Mouse (Mus musculus): Measurements from ENCODE around the gene Tmem199. TPM values are rescaled to one million over a fixed set of nuclear protein-coding genes. Genes with fewer than 3 reads are reported as not detected.

Gene Tmem199
- polyA plus RNA-seq, 1 experiment = 8.7 TPM

GRCm38 (mm10) chr11:78528714-78529113 lies 16.7 kb upstream of the Tmem199 start:
- no peaks in the 10 kb centered on the region for H3K27me3 ChIP-seq (ENCODE audit: control insufficient read depth, insufficient read depth, low read length)
- DNase-seq (ENCODE audit: low read depth in 1 of 2, low spot score in 2 of 2) = no peak
- no peak for TF ChIP-seq CTCF (IDR thresholded peaks at IDR 0.05; ENCODE audit: extremely low read depth, insufficient read depth, insufficient read length, insufficient replicate concordance)
- TF ChIP-seq POLR2A (IDR thresholded peaks at IDR 0.05; ENCODE audit: low read depth, low read length) = no peak
- H3K4me1 ChIP-seq (ENCODE audit: control insufficient read depth, insufficient read depth, insufficient read length) = no peaks in the 10 kb centered on the region
- H3K36me3 ChIP-seq (ENCODE audit: control insufficient read depth, insufficient read depth, low read length) = peaks cover 28% of the 10 kb centered on the region
- H3K27ac ChIP-seq (ENCODE audit: insufficient read depth, low read length) = no peak overlapping the region
- no peak overlapping the region for H3K4me3 ChIP-seq (ENCODE audit: extremely low read depth, insufficient read depth, insufficient read length)
- 92% methylated on average over 9 of the region's 9 CpGs for WGBS

- no peak for DNase-seq (ENCODE audit: low read depth in 1 of 2, low spot score in 2 of 2)
- no peak overlapping the region for H3K4me3 ChIP-seq (ENCODE audit: extremely low read depth, insufficient read depth, insufficient read length)
- H3K4me1 ChIP-seq (ENCODE audit: control insufficient read depth, insufficient read depth, insufficient read length) = no peaks in the 10 kb centered on the region
- no peaks in the 10 kb centered on the region for H3K27me3 ChIP-seq (ENCODE audit: control insufficient read depth, insufficient read depth, low read length)
- H3K36me3 ChIP-seq (ENCODE audit: control insufficient read depth, insufficient read depth, low read length) = peaks cover 46% of the 10 kb centered on the region
- no peak overlapping the region for H3K27ac ChIP-seq (ENCODE audit: insufficient read depth, low read length)
- TF ChIP-seq POLR2A (IDR thresholded peaks at IDR 0.05; ENCODE audit: low read depth, low read length) (no peak), CTCF (IDR thresholded peaks at IDR 0.05; ENCODE audit: extremely low read depth, insufficient read depth, insufficient read length, insufficient replicate concordance) (no peak)
- 68% methylated on average over 2 of the region's 2 CpGs for WGBS
These were observed 12.9 kb upstream of the Tmem199 start for GRCm38 (mm10) chr11:78524838-78525237.

- Histone ChIP-seq H3K4me3 (ENCODE audit: extremely low read depth, insufficient read depth, insufficient read length) (no peak overlapping the region), H3K27me3 (ENCODE audit: control insufficient read depth, insufficient read depth, low read length) (no peaks in the 10 kb centered on the region), H3K27ac (ENCODE audit: insufficient read depth, low read length) (no peak overlapping the region), H3K4me1 (ENCODE audit: control insufficient read depth, insufficient read depth, insufficient read length) (no peaks in the 10 kb centered on the region), H3K36me3 (ENCODE audit: control insufficient read depth, insufficient read depth, low read length) (peaks cover 45% of the 10 kb centered on the region)
- no peak for DNase-seq (ENCODE audit: low read depth in 1 of 2, low spot score in 2 of 2)
- TF ChIP-seq CTCF (IDR thresholded peaks at IDR 0.05; ENCODE audit: extremely low read depth, insufficient read depth, insufficient read length, insufficient replicate concordance) (no peak), POLR2A (IDR thresholded peaks at IDR 0.05; ENCODE audit: low read depth, low read length) (no peak)
- WGBS = 93% methylated on average over 9 of the region's 9 CpGs
These were observed 11.4 kb upstream of the Tmem199 start for GRCm38 (mm10) chr11:78523241-78523955.

GRCm38 (mm10) chr11:78522481-78522997 lies 10.6 kb upstream of the Tmem199 start:
- H3K27ac ChIP-seq (ENCODE audit: insufficient read depth, low read length) = no peak overlapping the region
- no peak overlapping the region for H3K4me3 ChIP-seq (ENCODE audit: extremely low read depth, insufficient read depth, insufficient read length)
- TF ChIP-seq CTCF (IDR thresholded peaks at IDR 0.05; ENCODE audit: extremely low read depth, insufficient read depth, insufficient read length, insufficient replicate concordance) (no peak), POLR2A (IDR thresholded peaks at IDR 0.05; ENCODE audit: low read depth, low read length) (no peak)
- WGBS = 97% methylated on average over 1 of the region's 1 CpGs
- no peaks in the 10 kb centered on the region for H3K4me1 ChIP-seq (ENCODE audit: control insufficient read depth, insufficient read depth, insufficient read length)
- H3K27me3 ChIP-seq (ENCODE audit: control insufficient read depth, insufficient read depth, low read length) = no peaks in the 10 kb centered on the region
- H3K36me3 ChIP-seq (ENCODE audit: control insufficient read depth, insufficient read depth, low read length) = peaks cover 40% of the 10 kb centered on the region
- DNase-seq (ENCODE audit: low read depth in 1 of 2, low spot score in 2 of 2) = no peak

- Histone ChIP-seq H3K4me3 (ENCODE audit: extremely low read depth, insufficient read depth, insufficient read length) (no peak overlapping the region), H3K27me3 (ENCODE audit: control insufficient read depth, insufficient read depth, low read length) (no peaks in the 10 kb centered on the region), H3K36me3 (ENCODE audit: control insufficient read depth, insufficient read depth, low read length) (peaks cover 38% of the 10 kb centered on the region), H3K27ac (ENCODE audit: insufficient read depth, low read length) (no peak overlapping the region), H3K4me1 (ENCODE audit: control insufficient read depth, insufficient read depth, insufficient read length) (no peaks in the 10 kb centered on the region)
- 86% methylated on average over 3 of the region's 3 CpGs for WGBS
- TF ChIP-seq CTCF (IDR thresholded peaks at IDR 0.05; ENCODE audit: extremely low read depth, insufficient read depth, insufficient read length, insufficient replicate concordance) (no peak), POLR2A (IDR thresholded peaks at IDR 0.05; ENCODE audit: low read depth, low read length) (no peak)
- DNase-seq (ENCODE audit: low read depth in 1 of 2, low spot score in 2 of 2) = no peak
These were observed 9.9 kb upstream of the Tmem199 start for GRCm38 (mm10) chr11:78521880-78522279.

GRCm38 (mm10) chr11:78518931-78519330 lies 7.0 kb upstream of the Tmem199 start:
- peaks cover 33% of the 10 kb centered on the region for H3K36me3 ChIP-seq (ENCODE audit: control insufficient read depth, insufficient read depth, low read length)
- 94% methylated on average over 10 of the region's 10 CpGs for WGBS
- DNase-seq (ENCODE audit: low read depth in 1 of 2, low spot score in 2 of 2) = no peak

More at GRCm38 (mm10) chr11:78518931-78519330, 7.0 kb upstream of the Tmem199 start:
- no peak for TF ChIP-seq CTCF (IDR thresholded peaks at IDR 0.05; ENCODE audit: extremely low read depth, insufficient read depth, insufficient read length, insufficient replicate concordance)
- TF ChIP-seq POLR2A (IDR thresholded peaks at IDR 0.05; ENCODE audit: low read depth, low read length) = no peak
- H3K4me3 ChIP-seq (ENCODE audit: extremely low read depth, insufficient read depth, insufficient read length) = no peak overlapping the region
- no peaks in the 10 kb centered on the region for H3K27me3 ChIP-seq (ENCODE audit: control insufficient read depth, insufficient read depth, low read length)
- no peak overlapping the region for H3K27ac ChIP-seq (ENCODE audit: insufficient read depth, low read length)
- H3K4me1 ChIP-seq (ENCODE audit: control insufficient read depth, insufficient read depth, insufficient read length) = no peaks in the 10 kb centered on the region
